Mouse (Mus musculus) cerebellum, adult 2 months (tissue): ENCODE measurements around the gene Zfp697.
"Not testable (repeated sequence)": the region's sequence is repeated elsewhere in the genome, so short reads cannot be mapped to it uniquely, and the experiment has no call there.

Experiments used
- CTCF ChIP-seq: fragments of 200-500 bp; IDR thresholded peaks from 2 replicates; pipeline ENCODE4 v1.5.1; 2011; ENCODE audit warnings: low read depth, mild to moderate bottlenecking, control low read depth, low read length, moderate library complexity, borderline replicate concordance; ENCODE audit not compliant: insufficient read depth
- POLR2A ChIP-seq: fragments of 200-500 bp; IDR thresholded peaks from 2 replicates; pipeline ENCODE4 v1.6.1; 2011; ENCODE audit warnings: low read length, control low read depth, borderline replicate concordance; ENCODE audit not compliant: insufficient read depth

DNA sequence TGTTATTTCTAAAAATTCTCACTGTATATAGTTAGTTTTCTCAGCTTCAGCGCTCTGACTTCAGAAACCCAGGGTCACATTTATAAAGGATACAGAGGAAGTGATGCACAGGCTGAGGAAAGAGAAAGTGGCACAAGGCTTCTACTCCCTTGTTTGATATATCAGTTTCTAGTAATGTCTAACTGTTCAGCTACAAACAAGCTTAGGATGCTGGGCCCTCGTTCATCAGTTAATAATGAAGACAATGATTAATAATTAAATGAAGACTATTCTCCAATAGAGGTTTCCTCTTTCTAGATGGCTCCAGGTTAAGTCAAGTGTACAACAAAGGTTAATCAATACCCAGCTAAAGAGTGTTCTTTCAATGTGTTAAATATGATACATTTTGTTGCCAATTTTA is 181.6 kb downstream of the Zfp697 start:
- TF ChIP-seq CTCF, POLR2A: not testable (repeated sequence)
